Mouse (Mus musculus): ENCODE measurements around the gene Neurl1b.

Gene Neurl1b

GRCm38 (mm10) chr17:26451651-26452295, 37.1 kb downstream of the Neurl1b start:
- peak in 1 of 2 experiments; percentile 28 for DNase-seq (ENCODE audit: low spot score in 2 of 2)

- peak in 1 of 2 experiments; percentile 12 for DNase-seq (ENCODE audit: low spot score in 2 of 2)
These were observed 37.8 kb downstream of the Neurl1b start for GRCm38 (mm10) chr17:26452371-26452972.

- DNase-seq (ENCODE audit: low spot score in 2 of 2) = no peak
These were observed 42.9 kb downstream of the Neurl1b start for GRCm38 (mm10) chr17:26457506-26457905.

- DNase-seq (ENCODE audit: low spot score in 2 of 2) = no peak
These were observed 43.4 kb downstream of the Neurl1b start for GRCm38 (mm10) chr17:26458049-26458448.

- DNase-seq (ENCODE audit: low spot score in 2 of 2) = peak; percentile 45 to 68
These were observed 48.1 kb downstream of the Neurl1b start for GRCm38 (mm10) chr17:26462634-26463170.

- no peak for DNase-seq (ENCODE audit: low spot score in 2 of 2)
These were observed 48.8 kb downstream of the Neurl1b start for GRCm38 (mm10) chr17:26463432-26463831.

GRCm38 (mm10) chr17:26463984-26464383, 49.4 kb downstream of the Neurl1b start:
- DNase-seq (ENCODE audit: low spot score in 2 of 2) = no peak

GRCm38 (mm10) chr17:26464481-26464880, 49.9 kb downstream of the Neurl1b start:
- no peak for DNase-seq (ENCODE audit: low spot score in 2 of 2)

GRCm38 (mm10) chr17:26464972-26465371, 50.3 kb downstream of the Neurl1b start:
- no peak for DNase-seq (ENCODE audit: low spot score in 2 of 2)

GRCm38 (mm10) chr17:26466741-26467150, 52.1 kb downstream of the Neurl1b start:
- DNase-seq (ENCODE audit: low spot score in 2 of 2) = peak; percentile 49 to 70

GRCm38 (mm10) chr17:26467619-26468018, 53.0 kb downstream of the Neurl1b start:
- no peak for DNase-seq (ENCODE audit: low spot score in 2 of 2)

- DNase-seq (ENCODE audit: low spot score in 2 of 2) = no peak
These were observed 53.7 kb downstream of the Neurl1b start for GRCm38 (mm10) chr17:26468102-26468894.

- no peak for DNase-seq (ENCODE audit: low spot score in 2 of 2)
These were observed 62.2 kb downstream of the Neurl1b start for GRCm38 (mm10) chr17:26476871-26477270.

GRCm38 (mm10) chr17:26478672-26479071, 64.0 kb downstream of the Neurl1b start:
- no peak for DNase-seq (ENCODE audit: low spot score in 2 of 2)

- DNase-seq (ENCODE audit: low spot score in 2 of 2) = no peak
These were observed 65.0 kb downstream of the Neurl1b start for GRCm38 (mm10) chr17:26479619-26480018.

- no peak for DNase-seq (ENCODE audit: low spot score in 2 of 2)
These were observed 66.3 kb downstream of the Neurl1b start for GRCm38 (mm10) chr17:26480956-26481355.

GRCm38 (mm10) chr17:26484626-26485421, 70.2 kb downstream of the Neurl1b start:
- no peak for DNase-seq (ENCODE audit: low spot score in 2 of 2)

- DNase-seq (ENCODE audit: low spot score in 2 of 2) = no peak
These were observed 72.6 kb downstream of the Neurl1b start for GRCm38 (mm10) chr17:26487266-26487665.

- DNase-seq (ENCODE audit: low spot score in 2 of 2) = no peak
These were observed 73.3 kb downstream of the Neurl1b start for GRCm38 (mm10) chr17:26487917-26488316.

- no peak for DNase-seq (ENCODE audit: low spot score in 2 of 2)
These were observed 74.2 kb downstream of the Neurl1b start for GRCm38 (mm10) chr17:26488711-26489403.

GRCm38 (mm10) chr17:26490072-26490471, 75.4 kb downstream of the Neurl1b start:
- DNase-seq (ENCODE audit: low spot score in 2 of 2) = no peak
